Mouse (Mus musculus): ENCODE results near the gene Capn5. TPM values are rescaled to one million over a fixed set of nuclear protein-coding genes. Genes with fewer than 3 reads are reported as not detected.

The Capn5 gene
- total and polyA plus RNA-seq, 2 experiments from 2014 or later, result 20.9 to 51.9 TPM

GRCm38 (mm10) chr7:98156280-98156665, 21.8 kb downstream of the Capn5 start:
- DNase-seq (ENCODE audit: low spot score) (no peak), ATAC-seq (ENCODE audit: low FRiP score) (no peak)
- H3K36me3 ChIP-seq (ENCODE audit: insufficient read depth, low read length), result peaks cover 10% of the 10 kb centered on the region
- no peak overlapping the region for H3K27ac ChIP-seq (ENCODE audit: low read depth, low read length)
- no peaks in the 10 kb centered on the region for H3K4me1 ChIP-seq (ENCODE audit: insufficient read depth, low read length)
- H3K4me2 ChIP-seq (ENCODE audit: low read depth, low read length, poor library complexity, severe bottlenecking), result no peak overlapping the region
- H3K9ac ChIP-seq (replicated peaks; ENCODE audit: low read length, poor library complexity, severe bottlenecking), result no peak overlapping the region
- H3K27me3 ChIP-seq (ENCODE audit: insufficient read depth, low read length), result no peaks in the 10 kb centered on the region
- 53% methylated on average over 3 of the region's 3 CpGs for WGBS
- no peaks in the 10 kb centered on the region for H3K9me3 ChIP-seq (ENCODE audit: low read length)
- no peak for TF ChIP-seq CTCF (IDR thresholded peaks at IDR 0.05)
- H3K4me3 ChIP-seq (ENCODE audit: low read depth, low read length), result no peak overlapping the region

- H3K4me2 ChIP-seq (ENCODE audit: low read depth, low read length, poor library complexity, severe bottlenecking), result no peak overlapping the region
- H3K4me1 ChIP-seq (ENCODE audit: insufficient read depth, low read length), result no peaks in the 10 kb centered on the region
- no peak overlapping the region for H3K27ac ChIP-seq (ENCODE audit: low read depth, low read length)
- peak; percentile 91 for TF ChIP-seq CTCF (IDR thresholded peaks at IDR 0.05)
- WGBS, result 36% methylated on average over 7 of the region's 8 CpGs
- DNase-seq (ENCODE audit: low spot score), result peak; percentile 81
- ATAC-seq (ENCODE audit: low FRiP score), result peak; percentile 35; the same call in 1 of the 2 replicates
- peaks cover 7% of the 10 kb centered on the region; the same call in 1 of the 2 replicates for H3K36me3 ChIP-seq (ENCODE audit: insufficient read depth, low read length)
- no peaks in the 10 kb centered on the region for H3K9me3 ChIP-seq (ENCODE audit: low read length)
- H3K27me3 ChIP-seq (ENCODE audit: insufficient read depth, low read length), result no peaks in the 10 kb centered on the region
- H3K9ac ChIP-seq (replicated peaks; ENCODE audit: low read length, poor library complexity, severe bottlenecking), result no peak overlapping the region
- no peak overlapping the region for H3K4me3 ChIP-seq (ENCODE audit: low read depth, low read length)
Measured at GRCm38 (mm10) chr7:98155546-98156279, 22.4 kb downstream of the Capn5 start.

- Histone ChIP-seq H3K9ac (replicated peaks; ENCODE audit: low read length, poor library complexity, severe bottlenecking) (no peak overlapping the region), H3K27ac (ENCODE audit: low read depth, low read length) (no peak overlapping the region), H3K4me1 (ENCODE audit: insufficient read depth, low read length) (no peaks in the 10 kb centered on the region), H3K4me2 (ENCODE audit: low read depth, low read length, poor library complexity, severe bottlenecking) (no peak overlapping the region), H3K9me3 (ENCODE audit: low read length) (no peaks in the 10 kb centered on the region), H3K4me3 (ENCODE audit: low read depth, low read length) (no peak overlapping the region), H3K36me3 (ENCODE audit: insufficient read depth, low read length) (0 out of 2 replicates have a peak, but pooled peaks cover 5% of the 10 kb centered on the region), H3K27me3 (ENCODE audit: insufficient read depth, low read length) (no peaks in the 10 kb centered on the region)
- ATAC-seq (ENCODE audit: low FRiP score) (no peak), DNase-seq (ENCODE audit: low spot score) (no peak)
- no peak for TF ChIP-seq CTCF (IDR thresholded peaks at IDR 0.05)
- 78% methylated on average over 5 of the region's 5 CpGs for WGBS
Measured at GRCm38 (mm10) chr7:98153892-98154291, 24.2 kb downstream of the Capn5 start.

- no peaks in the 10 kb centered on the region for H3K9me3 ChIP-seq (ENCODE audit: low read length)
- H3K36me3 ChIP-seq (ENCODE audit: insufficient read depth, low read length), result 0 out of 2 replicates have a peak, but pooled peaks cover 5% of the 10 kb centered on the region
- no peak for DNase-seq (ENCODE audit: low spot score)
- H3K4me1 ChIP-seq (ENCODE audit: insufficient read depth, low read length), result no peaks in the 10 kb centered on the region
- H3K4me3 ChIP-seq (ENCODE audit: low read depth, low read length), result no peak overlapping the region
- TF ChIP-seq CTCF (IDR thresholded peaks at IDR 0.05), result peak; percentile 55
- H3K9ac ChIP-seq (replicated peaks; ENCODE audit: low read length, poor library complexity, severe bottlenecking), result no peak overlapping the region
- H3K27ac ChIP-seq (ENCODE audit: low read depth, low read length), result no peak overlapping the region
- ATAC-seq (ENCODE audit: low FRiP score), result no peak
- 53% methylated on average over 3 of the region's 3 CpGs for WGBS
- no peaks in the 10 kb centered on the region for H3K27me3 ChIP-seq (ENCODE audit: insufficient read depth, low read length)
- H3K4me2 ChIP-seq (ENCODE audit: low read depth, low read length, poor library complexity, severe bottlenecking), result no peak overlapping the region
Measured at GRCm38 (mm10) chr7:98153345-98153744, 24.7 kb downstream of the Capn5 start.

- Histone ChIP-seq H3K4me2 (ENCODE audit: low read depth, low read length, poor library complexity, severe bottlenecking) (no peak overlapping the region), H3K4me3 (ENCODE audit: low read depth, low read length) (no peak overlapping the region), H3K27ac (ENCODE audit: low read depth, low read length) (no peak overlapping the region), H3K9ac (replicated peaks; ENCODE audit: low read length, poor library complexity, severe bottlenecking) (no peak overlapping the region), H3K9me3 (ENCODE audit: low read length) (no peaks in the 10 kb centered on the region), H3K4me1 (ENCODE audit: insufficient read depth, low read length) (no peaks in the 10 kb centered on the region), H3K36me3 (ENCODE audit: insufficient read depth, low read length) (0 out of 2 replicates have a peak, but pooled peaks cover 5% of the 10 kb centered on the region), H3K27me3 (ENCODE audit: insufficient read depth, low read length) (no peaks in the 10 kb centered on the region)
- no peak for TF ChIP-seq CTCF (IDR thresholded peaks at IDR 0.05)
- ATAC-seq (ENCODE audit: low FRiP score) (no peak), DNase-seq (ENCODE audit: low spot score) (no peak)
- WGBS, result 65% methylated on average over 8 of the region's 8 CpGs
Measured at GRCm38 (mm10) chr7:98152400-98152799, 25.7 kb downstream of the Capn5 start.

GRCm38 (mm10) chr7:98150525-98150924, 27.5 kb downstream of the Capn5 start:
- Histone ChIP-seq H3K4me2 (ENCODE audit: low read depth, low read length, poor library complexity, severe bottlenecking) (no peak overlapping the region), H3K9me3 (ENCODE audit: low read length) (no peaks in the 10 kb centered on the region), H3K27me3 (ENCODE audit: insufficient read depth, low read length) (no peaks in the 10 kb centered on the region), H3K9ac (replicated peaks; ENCODE audit: low read length, poor library complexity, severe bottlenecking) (no peak overlapping the region), H3K4me1 (ENCODE audit: insufficient read depth, low read length) (no peaks in the 10 kb centered on the region), H3K4me3 (ENCODE audit: low read depth, low read length) (no peak overlapping the region), H3K27ac (ENCODE audit: low read depth, low read length) (no peak overlapping the region), H3K36me3 (ENCODE audit: insufficient read depth, low read length) (0 out of 2 replicates have a peak, but pooled peaks cover 3% of the 10 kb centered on the region)
- ATAC-seq (ENCODE audit: low FRiP score), result no peak
- TF ChIP-seq CTCF (IDR thresholded peaks at IDR 0.05), result peak; percentile 65
- DNase-seq (ENCODE audit: low spot score), result no peak
- 55% methylated on average over 5 of the region's 5 CpGs for WGBS
